Mouse (Mus musculus) hindbrain, embryonic 13.5 days (tissue): ENCODE results near the gene Shroom1. TPM values are rescaled to one million over a fixed set of nuclear protein-coding genes. Genes with fewer than 3 reads are reported as not detected.

ENCODE experiments used
- ATAC-seq: fragments of 200-750 bp; cut with Nextera tagmentation; 2 replicates; pipeline ENCODE4 v1.8.0; 2017; ENCODE audit warnings: moderate TSS enrichment; ENCODE audit not compliant: low FRiP score
- H3K27ac ChIP-seq: fragments of 300-500 bp; sonication (generic); 2 replicates; pipeline ENCODE4 v1.5.1; 2015; ENCODE audit warnings: inconsistent platforms, mild to moderate bottlenecking, moderate library complexity
- H3K27me3 ChIP-seq: fragments of 300-500 bp; sonication (generic); 2 replicates; pipeline ENCODE4 v1.6.1; 2015; ENCODE audit warnings: mild to moderate bottlenecking, inconsistent platforms
- H3K36me3 ChIP-seq: fragments of 300-500 bp; sonication (generic); 2 replicates; pipeline ENCODE4 v1.6.1; 2015; ENCODE audit warnings: mild to moderate bottlenecking, inconsistent platforms
- H3K4me1 ChIP-seq: fragments of 300-500 bp; sonication (generic); replicated peaks from 2 replicates; pipeline ENCODE4 v1.6.1; 2015; ENCODE audit warnings: inconsistent platforms
- H3K4me2 ChIP-seq: fragments of 300-500 bp; sonication (generic); 2 replicates; pipeline ENCODE4 v1.6.1; 2015; ENCODE audit warnings: inconsistent platforms, mild to moderate bottlenecking, moderate library complexity
- H3K4me3 ChIP-seq: fragments of 300-500 bp; sonication (generic); 2 replicates; pipeline ENCODE4 v1.5.1; 2015; ENCODE audit warnings: mild to moderate bottlenecking, inconsistent platforms
- H3K9ac ChIP-seq: fragments of 300-500 bp; sonication (generic); 2 replicates; pipeline ENCODE4 v1.6.1; 2015; ENCODE audit warnings: mild to moderate bottlenecking, inconsistent platforms
- H3K9me3 ChIP-seq: fragments of 300-500 bp; sonication (generic); 2 replicates; pipeline ENCODE4 v1.6.1; 2016; ENCODE audit warnings: inconsistent platforms
- WGBS: fragments of 180-500 bp; shearing (Covaris S2); methylation state at CpG from one replicate; pipeline ENCODE4 v1.1.7; 2015; 5-methylcytosine and 5-hydroxymethylcytosine counted together
- microRNA-seq: library from miRNA; unstranded; fragments of <30 nt; microRNA quantifications from one replicate; pipeline ENCODE4, GENCODE M21; 2016
- polyA plus RNA-seq: library from polyadenylated mRNA; unstranded; fragments of >200 nt; fragmentation: Nextera tagmentation; extraction: Ambion mirVana; gene quantifications from 2 replicates; pipeline ENCODE4 v1.2.1, GENCODE M21; 2015

Gene Shroom1
- polyA plus RNA-seq, 1 experiment from 2014 or later: 2.5 TPM

DNA sequence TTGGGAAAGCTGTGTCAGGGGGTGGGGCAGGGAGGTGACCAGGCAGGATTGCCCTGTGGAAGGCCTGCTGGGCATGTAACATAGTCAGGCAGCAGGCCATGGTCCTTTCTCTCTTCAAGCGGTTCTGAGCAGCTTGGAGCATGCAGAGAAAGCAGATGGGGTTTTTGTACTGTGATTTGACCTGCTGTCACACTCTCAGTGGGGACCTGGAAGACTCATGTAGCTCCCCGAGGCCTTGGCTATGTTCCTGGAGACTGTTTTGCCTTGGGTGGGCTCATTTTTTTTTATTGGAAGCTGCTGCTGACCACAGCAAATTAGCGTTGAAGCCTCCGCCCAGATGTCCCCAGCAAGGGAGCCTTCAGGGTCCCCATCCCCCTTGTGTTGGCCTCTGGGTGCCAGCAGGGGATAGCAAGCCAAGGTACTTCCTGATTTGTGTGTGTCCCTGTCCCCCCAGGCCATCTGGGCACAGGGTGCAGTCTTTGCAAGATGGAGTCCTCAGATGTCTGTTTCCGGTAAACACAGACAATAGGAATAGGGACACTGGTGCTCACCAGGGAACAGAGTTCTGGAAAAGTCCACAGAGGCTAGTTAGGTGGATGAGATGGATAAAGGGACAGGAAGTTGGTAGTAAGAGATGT, 48.1 kb downstream of the Shroom1 start:
- 0 out of 2 replicates have a peak, but pooled peaks have one; percentile 36 for ATAC-seq
- Histone ChIP-seq H3K9me3 (no peaks in the 10 kb centered on the region), H3K27ac (no peak overlapping the region), H3K4me1 (peaks cover 17% of the 10 kb centered on the region; the same call in 1 of the 2 replicates), H3K27me3 (peaks cover 36% of the 10 kb centered on the region), H3K36me3 (no peaks in the 10 kb centered on the region), H3K4me2 (no peak overlapping the region), H3K4me3 (no peak overlapping the region), H3K9ac (no peak overlapping the region)
- 46% methylated on average over 5 of the region's 5 CpGs for WGBS

DNA sequence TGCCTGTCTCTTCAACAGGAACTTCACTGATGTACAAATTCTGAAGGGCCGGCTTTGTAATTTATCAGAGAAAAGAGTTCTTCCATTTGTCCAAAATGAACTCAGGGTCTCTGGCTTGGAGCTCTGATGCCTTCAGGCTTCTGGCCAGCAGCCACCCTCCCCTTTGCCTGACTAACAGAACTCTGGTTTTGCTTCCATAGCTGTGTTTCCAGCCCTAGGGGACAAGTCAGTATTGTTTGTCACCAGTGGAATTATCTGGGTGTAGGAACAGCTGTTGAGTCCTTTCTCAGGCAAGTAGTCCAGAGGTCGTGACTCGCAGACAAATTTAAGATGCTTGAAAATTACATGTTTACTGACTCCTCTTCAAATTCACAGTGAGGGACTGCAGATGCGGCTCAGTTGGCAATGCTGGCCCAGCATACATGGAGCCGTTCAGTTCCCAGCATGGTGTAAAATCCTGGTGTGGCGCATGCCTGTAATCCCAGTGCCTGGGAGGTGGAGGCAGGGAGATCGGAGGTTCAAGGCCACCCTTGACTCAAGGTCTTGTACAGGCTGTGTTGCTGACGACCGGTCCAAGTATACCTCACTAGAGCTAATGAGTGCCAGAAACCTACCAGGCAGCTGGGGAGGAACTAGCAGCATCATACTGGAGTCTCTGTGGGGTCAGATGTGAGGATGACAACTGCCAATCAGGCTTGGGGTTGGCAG, 50.2 kb downstream of the Shroom1 start:
- WGBS: 88% methylated on average over 9 of the region's 9 CpGs
- no peak for ATAC-seq
- Histone ChIP-seq H3K27ac (no peak overlapping the region), H3K9me3 (no peaks in the 10 kb centered on the region), H3K36me3 (no peaks in the 10 kb centered on the region), H3K4me3 (no peak overlapping the region), H3K4me2 (no peak overlapping the region), H3K9ac (no peak overlapping the region), H3K4me1 (peaks cover 13% of the 10 kb centered on the region; the same call in 1 of the 2 replicates), H3K27me3 (peaks cover 21% of the 10 kb centered on the region)

DNA sequence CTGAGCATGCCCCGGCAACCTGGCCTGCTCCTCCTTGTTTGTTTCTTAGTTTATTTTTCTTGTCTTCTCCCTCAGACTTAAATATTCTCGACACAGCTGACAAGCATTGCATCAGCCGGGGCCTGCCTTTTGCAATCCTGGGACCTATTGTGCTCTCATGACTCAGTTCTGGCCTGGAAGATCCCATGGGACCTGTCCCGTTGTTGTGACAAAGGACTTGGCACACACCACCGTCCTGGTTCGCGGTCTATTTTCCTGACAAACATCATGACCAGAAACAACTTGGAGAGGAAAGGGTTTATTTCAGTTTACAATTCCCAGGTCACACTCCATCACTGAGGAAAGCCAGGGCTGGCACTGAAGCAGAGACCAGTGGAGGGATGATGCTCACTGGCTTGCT, 51.1 kb downstream of the Shroom1 start:
- Histone ChIP-seq H3K9ac (no peak overlapping the region), H3K9me3 (no peaks in the 10 kb centered on the region), H3K4me2 (no peak overlapping the region), H3K27ac (no peak overlapping the region), H3K4me3 (no peak overlapping the region), H3K4me1 (peaks cover 13% of the 10 kb centered on the region; the same call in 1 of the 2 replicates), H3K27me3 (peaks cover 19% of the 10 kb centered on the region; the same call in 1 of the 2 replicates), H3K36me3 (no peaks in the 10 kb centered on the region)
- WGBS: 41% methylated on average over 7 of the region's 7 CpGs
- no peak for ATAC-seq

DNA sequence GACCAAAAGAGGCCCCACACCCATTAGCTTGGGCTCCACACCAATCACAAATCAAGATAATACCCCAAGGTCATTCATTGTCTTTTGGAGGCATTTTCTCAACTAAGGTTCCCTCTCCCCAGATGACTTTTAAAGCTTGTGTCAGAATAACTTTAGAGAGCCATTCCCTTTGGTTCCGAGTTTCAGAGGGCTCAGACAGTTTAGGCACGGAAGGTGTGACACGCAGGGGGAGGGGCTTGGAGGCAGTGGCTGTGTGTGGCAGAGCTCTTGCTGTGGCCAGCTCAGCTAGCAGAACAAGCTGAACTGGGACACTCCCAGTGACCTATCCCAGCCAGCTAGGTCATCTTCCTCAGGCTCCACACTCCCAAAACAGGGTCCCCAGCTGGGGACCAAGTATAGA, 51.6 kb downstream of the Shroom1 start:
- ATAC-seq: no peak
- no peak overlapping the region for H3K27ac ChIP-seq
- WGBS: 67% methylated on average over 3 of the region's 3 CpGs
- peaks cover 16% of the 10 kb centered on the region; the same call in 1 of the 2 replicates for H3K27me3 ChIP-seq
- H3K9me3 ChIP-seq: no peaks in the 10 kb centered on the region
- H3K4me1 ChIP-seq: peaks cover 13% of the 10 kb centered on the region; the same call in 1 of the 2 replicates
- no peak overlapping the region for H3K4me2 ChIP-seq
- no peak overlapping the region for H3K9ac ChIP-seq
- no peak overlapping the region for H3K4me3 ChIP-seq
- no peaks in the 10 kb centered on the region for H3K36me3 ChIP-seq

DNA sequence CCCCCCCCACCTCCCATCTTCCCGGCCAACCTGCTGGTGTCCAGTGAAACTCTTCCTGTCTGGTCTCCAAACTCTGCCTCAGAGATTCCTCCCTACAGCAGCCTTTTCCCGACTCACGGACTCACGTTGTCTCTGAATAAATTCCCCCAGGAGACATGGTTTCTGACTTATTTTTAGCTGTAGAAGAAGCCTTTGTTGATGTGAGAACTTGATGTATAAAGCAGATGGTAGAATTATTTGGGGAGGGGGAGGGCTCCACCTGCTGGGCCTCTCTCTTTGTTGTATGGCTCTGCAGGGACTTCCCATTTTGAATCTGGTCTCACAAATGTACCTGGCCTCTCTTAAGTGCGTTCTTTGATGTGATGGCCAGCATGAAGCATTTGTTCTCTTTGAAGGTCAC, 53.3 kb downstream of the Shroom1 start:
- Histone ChIP-seq H3K27ac (no peak overlapping the region), H3K9me3 (no peaks in the 10 kb centered on the region), H3K36me3 (no peaks in the 10 kb centered on the region), H3K9ac (no peak overlapping the region), H3K4me1 (peaks cover 5% of the 10 kb centered on the region; the same call in 1 of the 2 replicates), H3K4me3 (no peak overlapping the region), H3K4me2 (no peak overlapping the region), H3K27me3 (peaks cover 19% of the 10 kb centered on the region)
- no peak for ATAC-seq
- WGBS: 43% methylated on average over 5 of the region's 5 CpGs

DNA sequence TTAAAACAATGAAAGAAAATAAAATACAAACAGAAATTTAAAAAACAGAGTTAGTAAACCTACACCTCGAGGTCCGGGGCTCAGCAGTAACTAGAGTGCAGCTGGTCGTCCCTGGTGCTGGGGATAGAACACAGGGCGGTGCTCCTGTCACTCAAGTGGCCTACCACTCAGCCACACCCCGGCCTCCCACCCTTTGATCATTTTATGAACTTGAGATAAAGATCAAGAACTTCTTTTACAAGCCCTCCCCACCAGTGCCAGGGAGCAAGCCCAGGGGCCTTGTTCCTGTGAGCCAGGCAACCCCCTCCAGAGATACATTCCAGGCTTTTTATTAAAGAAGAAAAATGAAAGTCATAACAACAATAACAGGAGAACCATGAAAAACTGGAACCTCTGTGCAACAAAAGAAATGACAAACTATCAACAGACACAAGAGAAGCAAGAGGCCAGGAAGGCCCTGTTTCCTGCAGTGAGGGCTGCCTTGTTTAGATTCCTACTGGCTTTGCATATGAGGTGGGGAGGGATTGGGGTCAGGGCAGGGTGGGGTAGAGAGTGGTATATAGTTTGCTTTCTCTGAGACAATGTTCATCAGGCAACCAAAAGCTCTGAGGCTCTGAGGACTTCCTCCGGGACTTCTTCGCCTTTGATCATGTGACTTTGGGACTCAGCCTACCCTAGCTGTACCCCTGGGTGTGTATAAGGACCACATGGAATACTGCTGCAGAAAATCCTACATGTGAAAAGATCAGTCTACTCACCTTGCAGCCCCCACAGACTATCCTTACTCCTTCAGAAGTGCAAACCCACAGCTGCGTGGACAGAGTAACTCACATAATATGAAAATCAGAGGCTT, 60.0 kb downstream of the Shroom1 start:
- no peak overlapping the region for H3K9ac ChIP-seq
- WGBS: 46% methylated on average over 8 of the region's 8 CpGs
- no peak overlapping the region for H3K4me2 ChIP-seq
- H3K4me3 ChIP-seq: no peak overlapping the region
- ATAC-seq: no peak
- no peak overlapping the region for H3K27ac ChIP-seq
- H3K36me3 ChIP-seq: no peaks in the 10 kb centered on the region
- peaks cover 40% of the 10 kb centered on the region for H3K27me3 ChIP-seq
- no peaks in the 10 kb centered on the region for H3K9me3 ChIP-seq
- H3K4me1 ChIP-seq: peaks cover 24% of the 10 kb centered on the region

Small RNA genes within 50 kb of the gene (microRNA-seq; reads per million reads assigned to microRNA genes)
- gene Mir6920: not detected

Other genes with a start within 250 kb of the Shroom1 start
- 51.5 and 52.8 TPM in 2 replicates for gene Hspa4, start 156.7 kb upstream of the Shroom1 start, polyA plus RNA-seq
- gene Zcchc10, start 132.5 kb upstream of the Shroom1 start, polyA plus RNA-seq: 16.1 and 17.8 TPM in 2 replicates
- gene Aff4, start 106.4 kb upstream of the Shroom1 start, polyA plus RNA-seq: 71.5 and 73.4 TPM in 2 replicates
- gene Leap2, start 34.0 kb upstream of the Shroom1 start, polyA plus RNA-seq: not detected in 2 replicates
- gene Uqcrq, start 26.4 kb upstream of the Shroom1 start, polyA plus RNA-seq: 682 and 692 TPM in 2 replicates
- gene Gdf9, start 26.2 kb upstream of the Shroom1 start, polyA plus RNA-seq: 3.1 and 3.3 TPM in 2 replicates
- gene Gm10447, start 95 bp upstream of the Shroom1 start, polyA plus RNA-seq: 0.06 and 0.16 TPM in 2 replicates
- gene Gm9837, start 13.3 kb downstream of the Shroom1 start, polyA plus RNA-seq: not detected in 2 replicates
- gene Gm9945, start 23.0 kb downstream of the Shroom1 start, polyA plus RNA-seq: 0.28 TPM in 1 of 2 replicates, not detected in the other
- gene Sowaha, start 23.1 kb downstream of the Shroom1 start, polyA plus RNA-seq: 0.55 and 0.71 TPM in 2 replicates
- gene Sept8, start 62.1 kb downstream of the Shroom1 start, polyA plus RNA-seq: 16.4 and 17.3 TPM in 2 replicates
- 275 and 285 TPM in 2 replicates for gene Kif3a, start 110.2 kb downstream of the Shroom1 start, polyA plus RNA-seq
- gene Il4, start 161.5 kb downstream of the Shroom1 start, polyA plus RNA-seq: 3.9 and 4.6 TPM in 2 replicates
- not detected in 2 replicates for gene Il13, start 177.5 kb downstream of the Shroom1 start, polyA plus RNA-seq